Mouse (Mus musculus) E14TG2a.4 (cell line): ENCODE data around the gene Gm5617.
A peak's percentile ranks its signal among the peaks of the same experiment; 100 is the strongest.

Experiments
- H3K27me3 ChIP-seq: 2 replicates; pipeline ENCODE4 v1.6.1; 2014; ENCODE audit warnings: low read length, control low read depth; ENCODE audit not compliant: insufficient read depth
- H3K36me3 ChIP-seq: 2 replicates; pipeline ENCODE4 v1.6.1; 2014; ENCODE audit warnings: low read length, control low read depth; ENCODE audit not compliant: insufficient read depth
- H3K4me1 ChIP-seq: replicated peaks from 2 replicates; pipeline ENCODE4 v1.6.1; 2014; ENCODE audit warnings: low read depth, low read length, control low read depth
- H3K4me3 ChIP-seq: replicated peaks from 2 replicates; pipeline ENCODE4 v1.5.1; 2014; ENCODE audit warnings: mild to moderate bottlenecking, low read length
- H3K9me3 ChIP-seq: 2 replicates; pipeline ENCODE4 v1.6.1; 2014; ENCODE audit warnings: low read length, control low read depth
- CTCF ChIP-seq: conservative IDR thresholded peaks from 2 replicates; pipeline ENCODE4 v1.5.1; 2014; ENCODE audit warnings: low read length
- NANOG ChIP-seq: IDR thresholded peaks from 2 replicates; pipeline ENCODE4 v1.6.1; 2014; ENCODE audit warnings: borderline replicate concordance, low read length, mixed read lengths
- POU5F1 ChIP-seq: IDR thresholded peaks from 2 replicates; pipeline ENCODE4 v1.6.1; 2014; ENCODE audit warnings: low read length, borderline replicate concordance

Gene Gm5617

GRCm38 (mm10) chr9:48494817-48495547, at the start of gene Gm5617, which contains the start of gene Rbm7:
TSS of gene Gm5617 (plus strand) at chr9:48495442.
TSS of gene Rbm7 (minus strand) at chr9:48495299.
- H3K27me3 ChIP-seq, result no peaks in the 10 kb centered on the region
- no peaks in the 10 kb centered on the region for H3K9me3 ChIP-seq
- TF ChIP-seq POU5F1, result no peak
- no peak for TF ChIP-seq NANOG
- TF ChIP-seq CTCF, result no peak
- peak within 1 kb of the TSS; percentile 90 for H3K4me3 ChIP-seq
- peaks cover 17% of the 10 kb centered on the region for H3K4me1 ChIP-seq
- H3K36me3 ChIP-seq, result peaks cover 44% of the 10 kb centered on the region

- H3K9me3 ChIP-seq, result no peaks in the 10 kb centered on the region
- H3K36me3 ChIP-seq, result no peaks in the 10 kb centered on the region
- no peaks in the 10 kb centered on the region for H3K27me3 ChIP-seq
- H3K4me1 ChIP-seq, result no peaks in the 10 kb centered on the region
- H3K4me3 ChIP-seq, result no peak overlapping the region
- TF ChIP-seq CTCF, result peak; percentile 66
- TF ChIP-seq POU5F1, result no peak
Observed at GRCm38 (mm10) chr9:48447783-48448209, 47.4 kb upstream of the Gm5617 start.

- Histone ChIP-seq H3K36me3 (no peaks in the 10 kb centered on the region), H3K27me3 (no peaks in the 10 kb centered on the region)
- TF ChIP-seq NANOG (no peak), CTCF (no peak), POU5F1 (no peak)
Observed at GRCm38 (mm10) chr9:48450066-48450465, 45.2 kb upstream of the Gm5617 start.

GRCm38 (mm10) chr9:48455961-48456360, 39.3 kb upstream of the Gm5617 start:
- TF ChIP-seq POU5F1 (no peak), CTCF (no peak)
- no peaks in the 10 kb centered on the region for H3K27me3 ChIP-seq
- no peaks in the 10 kb centered on the region for H3K9me3 ChIP-seq
- H3K4me3 ChIP-seq, result no peak overlapping the region
- H3K36me3 ChIP-seq, result no peaks in the 10 kb centered on the region
- H3K4me1 ChIP-seq, result no peaks in the 10 kb centered on the region

More at GRCm38 (mm10) chr9:48450066-48450465, 45.2 kb upstream of the Gm5617 start:
- no peaks in the 10 kb centered on the region for H3K4me1 ChIP-seq
- H3K4me3 ChIP-seq, result no peak overlapping the region
- no peaks in the 10 kb centered on the region for H3K9me3 ChIP-seq

GRCm38 (mm10) chr9:48458879-48459278, 36.4 kb upstream of the Gm5617 start:
- no peaks in the 10 kb centered on the region for H3K27me3 ChIP-seq
- no peaks in the 10 kb centered on the region for H3K4me1 ChIP-seq
- TF ChIP-seq POU5F1 (no peak), CTCF (peak; percentile 80), NANOG (no peak)
- H3K9me3 ChIP-seq, result no peaks in the 10 kb centered on the region
- H3K36me3 ChIP-seq, result 0 out of 2 replicates have a peak, but pooled peaks cover 2% of the 10 kb centered on the region
- H3K4me3 ChIP-seq, result no peak overlapping the region

GRCm38 (mm10) chr9:48459391-48459790, 35.9 kb upstream of the Gm5617 start:
- no peaks in the 10 kb centered on the region for H3K27me3 ChIP-seq
- no peak for TF ChIP-seq CTCF
- no peak for TF ChIP-seq NANOG
- TF ChIP-seq POU5F1, result no peak
- H3K36me3 ChIP-seq, result 0 out of 2 replicates have a peak, but pooled peaks cover 4% of the 10 kb centered on the region
- no peak overlapping the region for H3K4me3 ChIP-seq
- no peaks in the 10 kb centered on the region for H3K9me3 ChIP-seq
- H3K4me1 ChIP-seq, result no peaks in the 10 kb centered on the region

GRCm38 (mm10) chr9:48460720-48461119, 34.5 kb upstream of the Gm5617 start:
- TF ChIP-seq POU5F1, result no peak
- TF ChIP-seq CTCF, result no peak
- TF ChIP-seq NANOG, result no peak
- no peaks in the 10 kb centered on the region for H3K27me3 ChIP-seq
- no peaks in the 10 kb centered on the region for H3K4me1 ChIP-seq
- 0 out of 2 replicates have a peak, but pooled peaks cover 3% of the 10 kb centered on the region for H3K9me3 ChIP-seq
- no peak overlapping the region for H3K4me3 ChIP-seq
- H3K36me3 ChIP-seq, result 0 out of 2 replicates have a peak, but pooled peaks cover 4% of the 10 kb centered on the region

- Histone ChIP-seq H3K4me1 (no peaks in the 10 kb centered on the region), H3K36me3 (0 out of 2 replicates have a peak, but pooled peaks cover 7% of the 10 kb centered on the region), H3K4me3 (no peak overlapping the region), H3K27me3 (no peaks in the 10 kb centered on the region), H3K9me3 (0 out of 2 replicates have a peak, but pooled peaks cover 4% of the 10 kb centered on the region)
- TF ChIP-seq CTCF (no peak), NANOG (no peak), POU5F1 (no peak)
Observed at GRCm38 (mm10) chr9:48461545-48461944, 33.7 kb upstream of the Gm5617 start.

- TF ChIP-seq CTCF, result peak; percentile 93
- TF ChIP-seq POU5F1, result no peak
Observed at GRCm38 (mm10) chr9:48465671-48466070, 29.6 kb upstream of the Gm5617 start.

More at GRCm38 (mm10) chr9:48465671-48466070, 29.6 kb upstream of the Gm5617 start:
- H3K36me3 ChIP-seq, result peaks cover 42% of the 10 kb centered on the region
- no peak overlapping the region for H3K4me3 ChIP-seq
- H3K4me1 ChIP-seq, result peaks cover 25% of the 10 kb centered on the region
- H3K27me3 ChIP-seq, result no peaks in the 10 kb centered on the region
- H3K9me3 ChIP-seq, result 0 out of 2 replicates have a peak, but pooled peaks cover 4% of the 10 kb centered on the region
